Mouse (Mus musculus): ENCODE data around the gene 4921536K21Rik.

The 4921536K21Rik gene

GRCm38 (mm10) chr11:3854156-3854555 lies 40.7 kb downstream of the 4921536K21Rik start:
- no peak for DNase-seq (ENCODE audit: inconsistent ontology term)

GRCm38 (mm10) chr11:3853481-3854034 lies 41.3 kb downstream of the 4921536K21Rik start:
- DNase-seq (ENCODE audit: inconsistent ontology term), result peak; percentile 94

GRCm38 (mm10) chr11:3853031-3853430 lies 41.9 kb downstream of the 4921536K21Rik start:
- DNase-seq (ENCODE audit: inconsistent ontology term), result no peak

- no peak for DNase-seq (ENCODE audit: inconsistent ontology term)
Observed at GRCm38 (mm10) chr11:3851872-3852271, 43.0 kb downstream of the 4921536K21Rik start.

- DNase-seq (ENCODE audit: inconsistent ontology term), result no peak
Observed at GRCm38 (mm10) chr11:3850746-3851277, 44.1 kb downstream of the 4921536K21Rik start.

GRCm38 (mm10) chr11:3850315-3850614 lies 44.6 kb downstream of the 4921536K21Rik start:
- no peak for DNase-seq (ENCODE audit: inconsistent ontology term)

GRCm38 (mm10) chr11:3849469-3850314 lies 45.2 kb downstream of the 4921536K21Rik start:
- DNase-seq (ENCODE audit: inconsistent ontology term), result no peak

GRCm38 (mm10) chr11:3846351-3846750 lies 48.5 kb downstream of the 4921536K21Rik start:
- DNase-seq (ENCODE audit: inconsistent ontology term), result no peak

- no peak for DNase-seq (ENCODE audit: inconsistent ontology term)
Observed at GRCm38 (mm10) chr11:3843943-3844734, 50.8 kb downstream of the 4921536K21Rik start.

All from Muller cell, postnatal 12 days (primary cell).